Mouse (Mus musculus): Measurements from ENCODE around the gene Nlgn2. TPM values are rescaled to one million over a fixed set of nuclear protein-coding genes. Genes with fewer than 3 reads are reported as not detected.

Gene Nlgn2
- polyA plus RNA-seq, 1 experiment = 2.4 TPM

GRCm38 (mm10) chr11:69778985-69779384, 58.6 kb downstream of the Nlgn2 start:
- Histone ChIP-seq H3K27ac (ENCODE audit: control insufficient read depth, insufficient read depth, low read depth, low read length) (no peak overlapping the region), H3K27me3 (ENCODE audit: control insufficient read depth, insufficient read depth, low read length) (no peaks in the 10 kb centered on the region), H3K4me3 (ENCODE audit: control insufficient read depth, low read depth, low read length) (no peak overlapping the region), H3K36me3 (ENCODE audit: control insufficient read depth, insufficient read depth, low read length) (no peaks in the 10 kb centered on the region), H3K4me1 (ENCODE audit: control insufficient read depth, insufficient read depth, low read length) (peaks cover 11% of the 10 kb centered on the region)
- TF ChIP-seq CTCF (IDR thresholded peaks at IDR 0.05; ENCODE audit: control insufficient read depth, insufficient read depth, insufficient replicate concordance, low read depth, low read length) (no peak), POLR2A (IDR thresholded peaks at IDR 0.05; ENCODE audit: control insufficient read depth, low read depth, low read length) (no peak)

GRCm38 (mm10) chr11:69778258-69778982, 59.2 kb downstream of the Nlgn2 start:
- no peaks in the 10 kb centered on the region for H3K27me3 ChIP-seq (ENCODE audit: control insufficient read depth, insufficient read depth, low read length)
- H3K27ac ChIP-seq (ENCODE audit: control insufficient read depth, insufficient read depth, low read depth, low read length) = no peak overlapping the region
- peaks cover 11% of the 10 kb centered on the region for H3K4me1 ChIP-seq (ENCODE audit: control insufficient read depth, insufficient read depth, low read length)
- no peak overlapping the region for H3K4me3 ChIP-seq (ENCODE audit: control insufficient read depth, low read depth, low read length)
- H3K36me3 ChIP-seq (ENCODE audit: control insufficient read depth, insufficient read depth, low read length) = no peaks in the 10 kb centered on the region
- TF ChIP-seq POLR2A (IDR thresholded peaks at IDR 0.05; ENCODE audit: control insufficient read depth, low read depth, low read length) = no peak
- TF ChIP-seq CTCF (IDR thresholded peaks at IDR 0.05; ENCODE audit: control insufficient read depth, insufficient read depth, insufficient replicate concordance, low read depth, low read length) = no peak

- Histone ChIP-seq H3K36me3 (ENCODE audit: control insufficient read depth, insufficient read depth, low read length) (no peaks in the 10 kb centered on the region), H3K27me3 (ENCODE audit: control insufficient read depth, insufficient read depth, low read length) (no peaks in the 10 kb centered on the region), H3K4me3 (ENCODE audit: control insufficient read depth, low read depth, low read length) (no peak overlapping the region), H3K4me1 (ENCODE audit: control insufficient read depth, insufficient read depth, low read length) (peaks cover 11% of the 10 kb centered on the region), H3K27ac (ENCODE audit: control insufficient read depth, insufficient read depth, low read depth, low read length) (no peak overlapping the region)
- TF ChIP-seq POLR2A (IDR thresholded peaks at IDR 0.05; ENCODE audit: control insufficient read depth, low read depth, low read length) = no peak
- TF ChIP-seq CTCF (IDR thresholded peaks at IDR 0.05; ENCODE audit: control insufficient read depth, insufficient read depth, insufficient replicate concordance, low read depth, low read length) = no peak
Observed at GRCm38 (mm10) chr11:69777504-69778257, 59.9 kb downstream of the Nlgn2 start.

- Histone ChIP-seq H3K36me3 (ENCODE audit: control insufficient read depth, insufficient read depth, low read length) (no peaks in the 10 kb centered on the region), H3K4me1 (ENCODE audit: control insufficient read depth, insufficient read depth, low read length) (peaks cover 11% of the 10 kb centered on the region), H3K4me3 (ENCODE audit: control insufficient read depth, low read depth, low read length) (no peak overlapping the region), H3K27ac (ENCODE audit: control insufficient read depth, insufficient read depth, low read depth, low read length) (no peak overlapping the region), H3K27me3 (ENCODE audit: control insufficient read depth, insufficient read depth, low read length) (no peaks in the 10 kb centered on the region)
- TF ChIP-seq POLR2A (IDR thresholded peaks at IDR 0.05; ENCODE audit: control insufficient read depth, low read depth, low read length) (no peak), CTCF (IDR thresholded peaks at IDR 0.05; ENCODE audit: control insufficient read depth, insufficient read depth, insufficient replicate concordance, low read depth, low read length) (no peak)
Observed at GRCm38 (mm10) chr11:69776488-69776887, 61.1 kb downstream of the Nlgn2 start.

GRCm38 (mm10) chr11:69775716-69776115, 61.9 kb downstream of the Nlgn2 start:
- Histone ChIP-seq H3K27ac (ENCODE audit: control insufficient read depth, insufficient read depth, low read depth, low read length) (no peak overlapping the region), H3K4me1 (ENCODE audit: control insufficient read depth, insufficient read depth, low read length) (peaks cover 11% of the 10 kb centered on the region), H3K27me3 (ENCODE audit: control insufficient read depth, insufficient read depth, low read length) (no peaks in the 10 kb centered on the region), H3K4me3 (ENCODE audit: control insufficient read depth, low read depth, low read length) (no peak overlapping the region), H3K36me3 (ENCODE audit: control insufficient read depth, insufficient read depth, low read length) (no peaks in the 10 kb centered on the region)
- TF ChIP-seq CTCF (IDR thresholded peaks at IDR 0.05; ENCODE audit: control insufficient read depth, insufficient read depth, insufficient replicate concordance, low read depth, low read length) (no peak), POLR2A (IDR thresholded peaks at IDR 0.05; ENCODE audit: control insufficient read depth, low read depth, low read length) (no peak)

GRCm38 (mm10) chr11:69774961-69775360, 62.6 kb downstream of the Nlgn2 start:
- Histone ChIP-seq H3K27ac (ENCODE audit: control insufficient read depth, insufficient read depth, low read depth, low read length) (no peak overlapping the region), H3K27me3 (ENCODE audit: control insufficient read depth, insufficient read depth, low read length) (no peaks in the 10 kb centered on the region), H3K4me1 (ENCODE audit: control insufficient read depth, insufficient read depth, low read length) (peaks cover 11% of the 10 kb centered on the region), H3K4me3 (ENCODE audit: control insufficient read depth, low read depth, low read length) (no peak overlapping the region), H3K36me3 (ENCODE audit: control insufficient read depth, insufficient read depth, low read length) (no peaks in the 10 kb centered on the region)
- no peak for TF ChIP-seq POLR2A (IDR thresholded peaks at IDR 0.05; ENCODE audit: control insufficient read depth, low read depth, low read length)

Other genes with a start within 250 kb of the Nlgn2 start
- gene Atp1b2, start 231.8 kb downstream of the Nlgn2 start, polyA plus RNA-seq (2012; rRNA removed) = 27.9 and 40.5 TPM in 2 replicates
- gene Shbg, start 219.9 kb downstream of the Nlgn2 start, polyA plus RNA-seq (2012; rRNA removed) = 11.9 and 16.4 TPM in 2 replicates
- 7.0 and 9.4 TPM in 2 replicates for gene Sat2, start 215.8 kb downstream of the Nlgn2 start, polyA plus RNA-seq (2012; rRNA removed)
- gene Fxr2, start 204.8 kb downstream of the Nlgn2 start, polyA plus RNA-seq (2012; rRNA removed) = 63.3 and 69.1 TPM in 2 replicates
- gene Sox15, start 182.5 kb downstream of the Nlgn2 start, polyA plus RNA-seq (2012; rRNA removed) = 0.25 and 0.38 TPM in 2 replicates
- 41.9 and 42.5 TPM in 2 replicates for gene Mpdu1, start 175.1 kb downstream of the Nlgn2 start, polyA plus RNA-seq (2012; rRNA removed)
- 3.9 and 4.4 TPM in 2 replicates for gene Cd68, start 171.6 kb downstream of the Nlgn2 start, polyA plus RNA-seq (2012; rRNA removed)
- gene Eif4a1, start 165.4 kb downstream of the Nlgn2 start, polyA plus RNA-seq (2012; rRNA removed) = 166 and 210 TPM in 2 replicates
- gene Senp3, start 155.7 kb downstream of the Nlgn2 start, polyA plus RNA-seq (2012; rRNA removed) = 54.7 and 67.6 TPM in 2 replicates
- gene Tnfsf13, start 152.0 kb downstream of the Nlgn2 start, polyA plus RNA-seq (2012; rRNA removed) = 4.2 and 5.6 TPM in 2 replicates
- 2.9 and 3.3 TPM in 2 replicates for gene Tnfsf12, start 141.9 kb downstream of the Nlgn2 start, polyA plus RNA-seq (2012; rRNA removed)
- 1.3 and 1.9 TPM in 2 replicates for gene Tnfsfm13, start 141.7 kb downstream of the Nlgn2 start, polyA plus RNA-seq (2012; rRNA removed)
- 54.7 and 75.8 TPM in 2 replicates for gene Polr2a, start 79.1 kb downstream of the Nlgn2 start, polyA plus RNA-seq (2012; rRNA removed)
- 210 and 236 TPM in 2 replicates for gene Slc35g3, start 75.8 kb downstream of the Nlgn2 start, polyA plus RNA-seq (2012; rRNA removed)
- gene Zbtb4, start 71.9 kb downstream of the Nlgn2 start, polyA plus RNA-seq (2012; rRNA removed) = 5.1 and 6.0 TPM in 2 replicates
- gene Chrnb1, start 41.8 kb downstream of the Nlgn2 start, polyA plus RNA-seq (2012; rRNA removed) = 0.79 and 1.2 TPM in 2 replicates
- gene Fgf11, start 35.9 kb downstream of the Nlgn2 start, polyA plus RNA-seq (2012; rRNA removed) = 2.7 and 3.2 TPM in 2 replicates
- 0.52 and 0.79 TPM in 2 replicates for gene Tmem102, start 32.2 kb downstream of the Nlgn2 start, polyA plus RNA-seq (2012; rRNA removed)
- gene Gm39566, start 22.5 kb downstream of the Nlgn2 start, polyA plus RNA-seq (2012; rRNA removed) = 136 and 193 TPM in 2 replicates
- gene Spem2, start 19.3 kb downstream of the Nlgn2 start, polyA plus RNA-seq (2012; rRNA removed) = 758 and 858 TPM in 2 replicates
- 1,704 and 1,758 TPM in 2 replicates for gene Spem1, start 15.6 kb downstream of the Nlgn2 start, polyA plus RNA-seq (2012; rRNA removed)
- 21.9 and 22.7 TPM in 2 replicates for gene Tmem256, start 730 bp upstream of the Nlgn2 start, polyA plus RNA-seq (2012; rRNA removed)
- gene Plscr3, start 8.6 kb upstream of the Nlgn2 start, polyA plus RNA-seq (2012; rRNA removed) = 6.5 and 8.5 TPM in 2 replicates
- gene Tnk1, start 20.9 kb upstream of the Nlgn2 start, polyA plus RNA-seq (2012; rRNA removed) = 1.6 and 1.9 TPM in 2 replicates
- gene Tmem95, start 40.2 kb upstream of the Nlgn2 start, polyA plus RNA-seq (2012; rRNA removed) = 20.8 and 27.5 TPM in 2 replicates
- 0.47 and 0.69 TPM in 2 replicates for gene Kctd11, start 43.6 kb upstream of the Nlgn2 start, polyA plus RNA-seq (2012; rRNA removed)
- 4.0 and 4.9 TPM in 2 replicates for gene Acap1, start 57.8 kb upstream of the Nlgn2 start, polyA plus RNA-seq (2012; rRNA removed)
- gene 2810408A11Rik, start 63.2 kb upstream of the Nlgn2 start, polyA plus RNA-seq (2012; rRNA removed) = 124 and 125 TPM in 2 replicates
- 57.7 and 61.1 TPM in 2 replicates for gene Neurl4, start 63.3 kb upstream of the Nlgn2 start, polyA plus RNA-seq (2012; rRNA removed)
- 290 and 295 TPM in 2 replicates for gene Gps2, start 76.1 kb upstream of the Nlgn2 start, polyA plus RNA-seq (2012; rRNA removed)
- gene Eif5a, start 84.2 kb upstream of the Nlgn2 start, polyA plus RNA-seq (2012; rRNA removed) = 621 and 702 TPM in 2 replicates
- 3,709 and 3,883 TPM in 2 replicates for gene Ybx2, start 98.0 kb upstream of the Nlgn2 start, polyA plus RNA-seq (2012; rRNA removed)
- gene Slc2a4, start 110.4 kb upstream of the Nlgn2 start, polyA plus RNA-seq (2012; rRNA removed) = 1.9 and 3.6 TPM in 2 replicates
- 3.0 and 4.9 TPM in 2 replicates for gene Cldn7, start 127.0 kb upstream of the Nlgn2 start, polyA plus RNA-seq (2012; rRNA removed)
- gene Ctdnep1, start 143.4 kb upstream of the Nlgn2 start, polyA plus RNA-seq (2012; rRNA removed) = 120 and 137 TPM in 2 replicates
- gene Elp5, start 144.7 kb upstream of the Nlgn2 start, polyA plus RNA-seq (2012; rRNA removed) = 225 and 226 TPM in 2 replicates
- gene Gabarap, start 153.4 kb upstream of the Nlgn2 start, polyA plus RNA-seq (2012; rRNA removed) = 659 and 826 TPM in 2 replicates
- 19.0 and 21.2 TPM in 2 replicates for gene Phf23, start 158.0 kb upstream of the Nlgn2 start, polyA plus RNA-seq (2012; rRNA removed)
- gene Dvl2, start 162.8 kb upstream of the Nlgn2 start, polyA plus RNA-seq (2012; rRNA removed) = 15.2 and 16.4 TPM in 2 replicates
- 20.6 and 20.9 TPM in 2 replicates for gene Acadvl, start 177.6 kb upstream of the Nlgn2 start, polyA plus RNA-seq (2012; rRNA removed)
- gene Dlg4, start 179.2 kb upstream of the Nlgn2 start, polyA plus RNA-seq (2012; rRNA removed) = 5.6 and 6.5 TPM in 2 replicates
- 1.00 and 1.4 TPM in 2 replicates for gene Asgr1, start 216.3 kb upstream of the Nlgn2 start, polyA plus RNA-seq (2012; rRNA removed)